Mouse (Mus musculus) gastrocnemius, postnatal 25 days (tissue): ENCODE measurements around the gene Fgf3. TPM values are rescaled to one million over a fixed set of nuclear protein-coding genes. Genes with fewer than 3 reads are reported as not detected.

Experiments
- total RNA-seq, 2 experiments: library from RNA; stranded (reverse); gene quantifications; 1 replicate in 1 of 2; 2 replicates in 1 of 2; pipeline ENCODE4 v1.2.3; 2021

The Fgf3 gene
- total RNA-seq, 2 experiments from 2014 or later, result not detected

Other genes starting within 250 kb of the Fgf3 start
- gene Ano1, start 86.1 kb upstream of the Fgf3 start, total RNA-seq, result 1 to 10 TPM; 2.1 to 3.5 TPM
- gene Fgf4, start 9.3 kb downstream of the Fgf3 start, total RNA-seq, result under 1 TPM in 1 of 2 experiments, not detected in 1; 0.27 TPM
- gene Fgf15, start 58.4 kb downstream of the Fgf3 start, total RNA-seq, result not detected
- gene LTO1, start 77.0 kb downstream of the Fgf3 start, total RNA-seq, result 1 to 10 TPM; 7.0 to 8.4 TPM
- 10 to 100 TPM; 11.4 to 14.1 TPM for gene Ccnd1, start 101.8 kb downstream of the Fgf3 start, total RNA-seq